Mouse (Mus musculus) kidney, postnatal 0 days (tissue): ENCODE results near the gene Igfbp7. TPM values are rescaled to one million over a fixed set of nuclear protein-coding genes. Genes with fewer than 3 reads are reported as not detected.

Source experiments
- ATAC-seq: fragments of 200-750 bp; cut with Nextera tagmentation; replicated peaks from 2 replicates; pipeline ENCODE4 v1.8.0; 2017; ENCODE audit warnings: low read depth, moderate number of reproducible peaks, moderate TSS enrichment, moderate library complexity; ENCODE audit not compliant: low FRiP score
- DNase-seq: peaks from one replicate; pipeline ENCODE4 v3.0.0-alpha.2; 2016; ENCODE audit warnings: low spot score
- H3K27ac ChIP-seq: fragments of 300-500 bp; sonication (generic); 2 replicates; pipeline ENCODE4 v1.5.1; 2014; ENCODE audit warnings: mild to moderate bottlenecking
- H3K27me3 ChIP-seq: fragments of 300-500 bp; sonication (generic); 2 replicates; pipeline ENCODE4 v1.6.1; 2014; ENCODE audit warnings: low read length, mixed read lengths; ENCODE audit not compliant: insufficient read depth
- H3K36me3 ChIP-seq: fragments of 300-500 bp; sonication (generic); 2 replicates; pipeline ENCODE4 v1.6.1; 2014; ENCODE audit warnings: low read length, mixed read lengths; ENCODE audit not compliant: insufficient read depth
- H3K4me1 ChIP-seq: fragments of 300-500 bp; sonication (generic); replicated peaks from 2 replicates; pipeline ENCODE4 v1.6.1; 2014; ENCODE audit warnings: antibody characterized with exemption, low read length, mixed read lengths; ENCODE audit not compliant: insufficient read depth
- H3K4me2 ChIP-seq: fragments of 300-500 bp; sonication (generic); 2 replicates; pipeline ENCODE4 v1.6.1; 2014; ENCODE audit warnings: mild to moderate bottlenecking, low read length, moderate library complexity, mixed read lengths
- H3K4me3 ChIP-seq: fragments of 300-500 bp; sonication (generic); replicated peaks from 2 replicates; pipeline ENCODE4 v1.5.1; 2014; ENCODE audit warnings: low read depth, low read length
- H3K9ac ChIP-seq: fragments of 300-500 bp; sonication (generic); 2 replicates; pipeline ENCODE4 v1.6.1; 2014; ENCODE audit warnings: low read depth, low read length
- H3K9me3 ChIP-seq: fragments of 300-500 bp; sonication (generic); replicated peaks from 2 replicates; pipeline ENCODE4 v1.6.1; 2016; ENCODE audit warnings: low read length, inconsistent platforms, mixed read lengths
- CTCF ChIP-seq: IDR thresholded peaks from 2 replicates; pipeline ENCODE4 v1.5.1; 2016; ENCODE audit warnings: antibody characterized with exemption, low read depth, mild to moderate bottlenecking, moderate library complexity
- WGBS: fragments of 180-500 bp; shearing (Covaris S2); extraction: QIAGEN DNeasy Blood & Tissue Kit; methylation state at CpG from one replicate; pipeline ENCODE4 v1.1.7; 2014; 5-methylcytosine and 5-hydroxymethylcytosine counted together
- polyA plus RNA-seq: library from polyadenylated mRNA; unstranded; fragments of >200 nt; fragmentation: Nextera tagmentation; extraction: Ambion mirVana; gene quantifications from 2 replicates; pipeline ENCODE4 v1.2.1, GENCODE M21; 2015

Gene Igfbp7
- polyA plus RNA-seq, 1 experiment from 2014 or later, result 1,398 TPM

DNA sequence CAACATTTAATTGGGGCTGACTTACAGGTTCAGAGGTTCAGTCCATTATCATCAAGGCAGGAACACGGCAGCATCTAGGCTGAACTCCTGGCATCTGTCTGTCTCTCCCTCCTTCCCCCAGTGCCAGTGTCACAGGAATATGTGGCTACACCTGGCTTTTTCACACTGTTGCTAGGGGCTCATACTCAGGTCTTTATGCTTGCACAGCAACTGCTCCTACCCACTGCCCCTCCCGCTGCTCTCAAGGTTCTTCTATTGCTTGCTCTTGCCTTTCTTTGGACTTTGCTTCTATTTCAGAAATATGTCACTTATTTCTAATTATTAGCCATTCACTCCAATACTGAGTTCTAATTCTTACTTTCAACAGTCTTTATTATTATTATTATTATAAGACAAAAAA lies 17.6 kb downstream of the Igfbp7 start:
- no peak for TF ChIP-seq CTCF
- Histone ChIP-seq H3K9me3 (no peaks in the 10 kb centered on the region), H3K27me3 (no peaks in the 10 kb centered on the region), H3K4me3 (no peak overlapping the region), H3K36me3 (no peaks in the 10 kb centered on the region), H3K4me1 (peaks cover 41% of the 10 kb centered on the region), H3K4me2 (no peak overlapping the region), H3K27ac (0 out of 2 replicates have a peak overlapping the region, but pooled peaks have one; percentile 0), H3K9ac (no peak overlapping the region)
- 77% methylated on average over 2 of the region's 2 CpGs for WGBS
- ATAC-seq (peak; percentile 66), DNase-seq (no peak)

DNA sequence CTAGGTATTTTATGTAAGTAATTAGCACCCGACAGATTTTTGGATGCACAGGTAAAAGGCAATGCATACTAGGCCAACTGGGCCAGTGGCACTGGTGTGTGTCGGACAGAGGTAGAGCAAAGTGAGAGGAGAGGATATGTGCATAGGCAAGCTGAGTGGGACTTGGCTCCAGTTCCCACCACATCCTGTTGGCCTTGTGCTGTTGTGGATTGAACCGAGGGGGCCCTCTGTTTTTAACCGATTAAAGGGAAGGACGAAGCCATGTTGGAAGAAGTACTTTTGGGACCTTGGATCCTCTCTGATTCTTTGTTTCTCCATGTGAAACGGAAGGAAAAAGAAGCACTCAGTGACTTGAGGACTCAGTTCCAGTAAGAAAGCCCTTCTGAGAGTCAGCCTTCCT lies 19.5 kb downstream of the Igfbp7 start:
- TF ChIP-seq CTCF, result no peak
- Histone ChIP-seq H3K4me2 (no peak overlapping the region), H3K36me3 (no peaks in the 10 kb centered on the region), H3K9ac (no peak overlapping the region), H3K27me3 (no peaks in the 10 kb centered on the region), H3K4me3 (no peak overlapping the region), H3K27ac (peak overlapping the region; percentile 84; the same call in 1 of the 2 replicates), H3K9me3 (no peaks in the 10 kb centered on the region), H3K4me1 (peaks cover 39% of the 10 kb centered on the region)
- ATAC-seq (no peak), DNase-seq (no peak)
- WGBS, result 68% methylated on average over 6 of the region's 6 CpGs

DNA sequence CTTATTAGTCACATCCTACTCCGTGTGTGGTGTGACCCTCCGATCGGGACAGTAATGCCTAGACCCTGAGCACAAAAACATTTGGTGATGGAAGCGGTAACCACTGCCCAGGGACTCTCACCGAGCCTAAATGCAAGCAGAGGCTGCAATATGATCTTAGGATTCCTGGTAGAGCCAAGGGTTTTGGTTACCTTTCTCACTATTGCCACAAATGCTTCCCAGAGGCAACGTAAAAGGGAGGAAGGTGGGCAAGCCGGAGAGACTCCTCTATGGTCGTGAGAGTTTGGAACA lies 20.5 kb downstream of the Igfbp7 start:
- Histone ChIP-seq H3K4me3 (no peak overlapping the region), H3K27me3 (no peaks in the 10 kb centered on the region), H3K9ac (0 out of 2 replicates have a peak overlapping the region, but pooled peaks have one; percentile 19), H3K4me2 (peak overlapping the region; percentile 6; the same call in 1 of the 2 replicates), H3K4me1 (peaks cover 36% of the 10 kb centered on the region), H3K9me3 (no peaks in the 10 kb centered on the region), H3K27ac (peak overlapping the region; percentile 84), H3K36me3 (no peaks in the 10 kb centered on the region)
- no peak for DNase-seq
- TF ChIP-seq CTCF, result no peak
- ATAC-seq, result peak; percentile 3; the same call in 1 of the 2 replicates
- WGBS, result 27% methylated on average over 8 of the region's 8 CpGs

DNA sequence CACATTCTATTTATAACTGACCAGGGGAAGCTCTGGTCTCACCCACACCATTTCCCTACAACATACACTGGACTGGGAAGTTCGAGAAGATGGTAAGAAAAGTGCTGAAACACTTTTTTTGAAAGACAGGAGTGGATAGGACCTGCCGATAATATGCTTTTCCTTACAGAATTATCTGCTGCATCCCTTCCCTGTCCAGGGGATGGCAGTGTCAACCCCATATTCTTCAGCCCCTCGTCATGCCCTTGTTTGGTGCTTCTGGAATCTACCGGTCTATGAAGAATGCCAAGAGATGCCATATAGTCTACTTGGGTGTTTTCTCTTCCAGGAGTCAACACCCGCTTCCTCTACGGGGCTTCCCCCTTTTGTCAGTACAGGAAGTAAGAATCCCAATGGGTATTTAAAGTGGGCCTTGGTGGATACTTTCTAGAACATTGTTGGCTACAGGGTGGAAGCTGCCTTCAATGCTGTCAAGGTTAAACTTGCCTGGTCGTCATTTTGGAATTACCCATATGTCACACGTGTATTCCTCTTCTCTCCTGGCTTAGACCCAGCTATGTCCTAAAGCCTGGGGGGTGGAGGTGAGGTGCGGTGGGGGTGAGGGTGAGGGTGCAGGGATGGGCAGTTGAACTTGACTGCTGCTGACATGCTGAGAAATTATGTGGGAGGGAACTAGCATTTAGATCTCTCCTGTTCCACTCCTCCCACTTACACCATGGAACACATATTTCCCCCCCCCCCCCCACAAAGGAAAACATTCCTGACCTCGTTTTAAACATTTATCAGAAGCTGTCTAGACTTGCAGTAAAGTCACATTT lies 21.0 kb downstream of the Igfbp7 start:
- peak; percentile 70 for DNase-seq
- peak overlapping the region; percentile 6; the same call in 1 of the 2 replicates for H3K4me2 ChIP-seq
- H3K4me1 ChIP-seq, result peaks cover 39% of the 10 kb centered on the region
- peak; percentile 41; the same call in 1 of the 2 replicates for ATAC-seq
- H3K9ac ChIP-seq, result no peak overlapping the region
- no peaks in the 10 kb centered on the region for H3K27me3 ChIP-seq
- 41% methylated on average over 10 of the region's 10 CpGs for WGBS
- no peaks in the 10 kb centered on the region for H3K9me3 ChIP-seq
- no peak overlapping the region for H3K4me3 ChIP-seq
- H3K36me3 ChIP-seq, result no peaks in the 10 kb centered on the region
- peak overlapping the region; percentile 84 for H3K27ac ChIP-seq
- peak; percentile 30; the same call in 1 of the 2 replicates for TF ChIP-seq CTCF

DNA sequence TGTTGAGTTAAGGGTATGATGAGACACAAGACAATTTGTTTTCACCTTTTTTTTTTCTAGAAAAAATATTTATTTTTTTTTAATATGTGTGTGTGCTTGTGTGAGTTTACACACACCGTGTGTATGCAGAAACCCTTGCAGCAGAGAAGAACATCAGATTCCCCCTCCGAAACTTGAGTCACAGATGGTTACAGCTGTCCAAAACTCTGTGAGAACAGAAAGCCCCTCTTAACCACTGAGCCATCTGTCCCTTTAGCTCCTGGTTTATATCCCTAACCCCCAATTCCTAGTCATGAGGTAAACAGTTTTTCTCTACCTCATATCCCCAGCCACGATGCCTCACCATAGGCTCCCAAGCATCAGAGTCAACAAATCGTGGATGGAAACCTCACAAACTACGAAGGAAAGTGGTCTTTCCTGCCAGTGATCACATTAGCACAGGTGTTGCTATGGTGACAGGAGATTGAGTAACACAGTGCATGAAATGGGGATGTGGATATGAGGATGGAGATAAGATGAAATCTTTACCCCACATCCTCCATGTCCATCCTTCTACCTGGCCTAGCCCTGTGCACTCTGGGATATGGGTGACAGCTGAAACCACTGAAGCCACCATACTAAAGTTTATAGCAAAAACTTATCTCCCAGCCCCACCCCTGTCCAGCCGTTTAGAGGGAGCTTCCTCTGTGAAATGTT lies 21.8 kb downstream of the Igfbp7 start:
- no peaks in the 10 kb centered on the region for H3K27me3 ChIP-seq
- DNase-seq, result no peak
- TF ChIP-seq CTCF, result no peak
- no peak overlapping the region for H3K4me2 ChIP-seq
- ATAC-seq, result no peak
- H3K27ac ChIP-seq, result peak overlapping the region; percentile 82
- H3K9ac ChIP-seq, result no peak overlapping the region
- no peaks in the 10 kb centered on the region for H3K36me3 ChIP-seq
- H3K4me1 ChIP-seq, result peaks cover 46% of the 10 kb centered on the region
- H3K4me3 ChIP-seq, result no peak overlapping the region
- H3K9me3 ChIP-seq, result no peaks in the 10 kb centered on the region
- WGBS, result 69% methylated on average over 6 of the region's 6 CpGs

DNA sequence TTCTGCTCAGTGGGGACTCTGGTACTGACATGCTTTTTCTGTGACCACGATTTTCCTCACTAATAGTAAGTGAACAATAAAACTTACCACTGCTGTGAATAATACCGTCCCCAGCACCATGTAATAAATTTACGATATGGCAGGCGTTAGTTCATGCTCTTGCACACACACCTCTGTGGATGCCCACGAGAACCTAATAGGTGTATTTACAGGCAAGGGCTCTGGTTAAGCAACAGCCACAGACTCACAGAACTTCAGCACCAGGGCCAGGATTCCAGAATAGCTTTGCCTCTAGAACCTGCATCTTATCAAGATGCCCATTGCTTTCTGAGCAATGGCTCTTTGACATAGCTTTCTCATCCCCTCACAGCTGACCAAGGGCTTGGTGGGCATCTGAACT lies 22.6 kb downstream of the Igfbp7 start:
- Histone ChIP-seq H3K27me3 (no peaks in the 10 kb centered on the region), H3K4me3 (no peak overlapping the region), H3K4me1 (peaks cover 52% of the 10 kb centered on the region), H3K36me3 (no peaks in the 10 kb centered on the region), H3K9me3 (no peaks in the 10 kb centered on the region), H3K4me2 (peak overlapping the region; percentile 11; the same call in 1 of the 2 replicates), H3K27ac (peak overlapping the region; percentile 82), H3K9ac (no peak overlapping the region)
- TF ChIP-seq CTCF, result no peak
- DNase-seq (no peak), ATAC-seq (no peak)
- WGBS, result 50% methylated on average over 5 of the region's 5 CpGs
